Mouse (Mus musculus) limb, embryonic 15.5 days (tissue): ENCODE results near the gene Dab1. TPM values are rescaled to one million over a fixed set of nuclear protein-coding genes. Genes with fewer than 3 reads are reported as not detected.
A peak's percentile ranks its signal among the peaks of the same experiment; 100 is the strongest.

Experiments used
- ATAC-seq: fragments of 200-750 bp; cut with Nextera tagmentation; 2 replicates; pipeline ENCODE4 v1.8.0; 2017; ENCODE audit warnings: low read depth, moderate TSS enrichment; ENCODE audit not compliant: insufficient number of reproducible peaks, low FRiP score, low TSS enrichment
- H3K27ac ChIP-seq: fragments of 300-500 bp; sonication (generic); 2 replicates; pipeline ENCODE4 v1.5.1; 2015; ENCODE audit warnings: moderate library complexity, mild to moderate bottlenecking, inconsistent platforms
- H3K27me3 ChIP-seq: fragments of 300-500 bp; sonication (generic); 2 replicates; pipeline ENCODE4 v1.6.1; 2015; ENCODE audit warnings: inconsistent platforms
- H3K36me3 ChIP-seq: fragments of 300-500 bp; sonication (generic); 2 replicates; pipeline ENCODE4 v1.6.1; 2015; ENCODE audit warnings: inconsistent platforms
- H3K4me1 ChIP-seq: fragments of 300-500 bp; sonication (generic); 2 replicates; pipeline ENCODE4 v1.6.1; 2015; ENCODE audit warnings: inconsistent platforms
- H3K4me2 ChIP-seq: fragments of 300-500 bp; sonication (generic); 2 replicates; pipeline ENCODE4 v1.6.1; 2015; ENCODE audit warnings: mild to moderate bottlenecking, inconsistent platforms
- H3K4me3 ChIP-seq: fragments of 300-500 bp; sonication (generic); 2 replicates; pipeline ENCODE4 v1.5.1; 2015; ENCODE audit warnings: mild to moderate bottlenecking, inconsistent platforms
- H3K9ac ChIP-seq: fragments of 300-500 bp; sonication (generic); 2 replicates; pipeline ENCODE4 v1.6.1; 2015; ENCODE audit warnings: inconsistent platforms
- H3K9me3 ChIP-seq: fragments of 300-500 bp; sonication (generic); 2 replicates; pipeline ENCODE4 v1.6.1; 2016; ENCODE audit warnings: inconsistent platforms
- WGBS: fragments of 180-500 bp; shearing (Covaris S2); methylation state at CpG from one replicate; pipeline ENCODE4 v1.1.7; 2015; 5-methylcytosine and 5-hydroxymethylcytosine counted together
- polyA plus RNA-seq: library from polyadenylated mRNA; unstranded; fragments of >200 nt; fragmentation: Nextera tagmentation; extraction: Ambion mirVana; gene quantifications from 2 replicates; pipeline ENCODE4 v1.2.1, GENCODE M21; 2015

Gene Dab1
- polyA plus RNA-seq, 1 experiment from 2014 or later, result 10.6 TPM

DNA sequence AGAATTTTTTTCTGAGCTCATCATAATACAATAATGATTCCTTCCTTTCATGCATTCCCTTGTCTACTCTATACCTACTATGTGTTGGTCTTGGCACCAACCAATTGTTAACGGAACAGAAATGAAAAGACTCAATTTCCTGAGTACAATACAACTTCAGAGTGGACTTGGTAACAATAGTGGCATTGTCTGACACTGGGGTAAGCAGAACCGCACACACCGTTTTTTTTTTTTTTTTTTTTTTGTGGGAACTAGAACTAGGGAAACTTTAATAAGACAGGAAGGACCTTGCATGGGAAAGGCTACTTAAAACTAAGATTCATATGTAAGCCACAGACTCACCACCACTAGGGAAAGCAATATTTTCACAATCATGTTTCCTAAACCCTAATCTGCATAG lies 682.6 kb downstream of the Dab1 start:
- no peak overlapping the region for H3K9ac ChIP-seq
- ATAC-seq, result no peak
- no peak overlapping the region for H3K27ac ChIP-seq
- H3K4me2 ChIP-seq, result no peak overlapping the region
- no peaks in the 10 kb centered on the region for H3K9me3 ChIP-seq
- no peaks in the 10 kb centered on the region for H3K36me3 ChIP-seq
- H3K4me1 ChIP-seq, result no peaks in the 10 kb centered on the region
- 78% methylated on average over 3 of the region's 3 CpGs for WGBS
- H3K27me3 ChIP-seq, result 0 out of 2 replicates have a peak, but pooled peaks cover 3% of the 10 kb centered on the region
- H3K4me3 ChIP-seq, result no peak overlapping the region

DNA sequence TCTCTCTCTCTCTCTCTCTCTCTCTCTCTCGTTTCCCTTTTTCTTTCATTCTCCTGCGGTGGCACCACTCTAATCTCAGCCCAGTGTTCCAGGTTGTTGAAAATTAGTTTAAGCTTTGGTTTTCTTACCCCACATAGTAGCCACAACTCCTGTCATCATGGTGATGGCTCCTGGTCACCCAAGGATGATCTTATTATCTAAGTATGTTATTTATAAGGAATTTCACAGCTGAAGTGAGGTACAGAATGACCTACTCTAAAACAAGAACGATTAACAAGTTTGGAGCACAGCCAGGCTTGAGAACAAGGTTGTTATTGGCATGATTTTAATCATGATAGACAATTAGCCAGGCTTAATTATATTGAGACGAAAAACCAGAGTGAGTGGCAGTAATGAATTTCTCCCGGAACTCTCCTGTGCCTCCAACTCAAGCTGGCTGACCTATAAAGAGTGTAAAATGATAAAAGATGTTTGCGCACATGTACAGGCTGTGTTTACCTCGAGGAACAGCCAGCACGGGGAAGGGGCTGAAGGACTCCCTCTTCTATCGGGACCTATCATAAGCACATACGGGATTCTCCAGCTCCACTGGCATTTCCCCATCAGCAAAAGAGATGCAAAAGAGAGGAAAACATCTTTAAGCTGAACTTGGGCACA lies 684.0 kb downstream of the Dab1 start:
- Histone ChIP-seq H3K4me1 (no peaks in the 10 kb centered on the region), H3K9me3 (no peaks in the 10 kb centered on the region), H3K4me3 (no peak overlapping the region), H3K4me2 (no peak overlapping the region), H3K27me3 (0 out of 2 replicates have a peak, but pooled peaks cover 3% of the 10 kb centered on the region), H3K36me3 (no peaks in the 10 kb centered on the region), H3K9ac (no peak overlapping the region), H3K27ac (no peak overlapping the region)
- no peak for ATAC-seq
- WGBS, result 48% methylated on average over 10 of the region's 10 CpGs

DNA sequence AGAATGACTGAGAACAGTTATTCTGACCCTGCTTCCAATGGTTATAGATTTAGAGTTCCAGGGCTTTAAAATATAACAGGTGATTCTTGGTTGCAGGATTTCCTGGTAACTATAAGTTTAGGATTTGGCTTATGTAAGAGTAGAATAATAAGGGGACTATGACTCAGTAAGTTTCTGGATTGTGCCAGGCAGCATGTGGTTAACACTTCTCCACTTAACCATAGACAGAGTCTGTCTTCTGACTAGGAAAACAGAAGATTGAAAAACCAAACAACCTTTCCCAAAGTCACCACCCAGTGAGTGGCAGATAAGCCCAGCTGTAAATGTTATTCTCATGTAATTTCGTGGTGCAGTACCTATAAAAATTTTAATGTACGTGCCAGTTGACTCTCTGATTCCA lies 688.6 kb downstream of the Dab1 start:
- no peak overlapping the region for H3K9ac ChIP-seq
- no peak for ATAC-seq
- no peak overlapping the region for H3K4me2 ChIP-seq
- WGBS, result 31% methylated on average over 2 of the region's 2 CpGs
- 0 out of 2 replicates have a peak, but pooled peaks cover 3% of the 10 kb centered on the region for H3K27me3 ChIP-seq
- no peaks in the 10 kb centered on the region for H3K36me3 ChIP-seq
- no peaks in the 10 kb centered on the region for H3K4me1 ChIP-seq
- no peak overlapping the region for H3K27ac ChIP-seq
- H3K4me3 ChIP-seq, result no peak overlapping the region
- H3K9me3 ChIP-seq, result no peaks in the 10 kb centered on the region

DNA sequence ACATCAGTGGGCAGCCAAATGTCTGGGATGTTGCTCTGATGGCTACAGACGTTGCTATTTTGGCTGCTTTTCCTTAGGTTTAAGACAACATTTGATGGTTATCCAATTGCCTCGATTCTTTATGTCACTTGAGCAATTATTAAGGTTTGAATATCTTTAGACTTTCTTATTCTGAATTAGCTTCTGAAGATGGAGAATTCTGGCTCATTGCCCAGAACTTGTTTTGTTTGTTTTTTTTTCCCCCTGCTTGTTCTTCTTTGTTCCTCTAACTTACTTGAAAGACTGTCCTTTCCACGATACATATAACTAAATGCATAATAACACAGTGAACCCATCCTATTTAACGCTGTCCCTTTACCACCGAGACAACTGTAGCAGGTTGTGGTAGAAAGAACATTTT lies 707.1 kb downstream of the Dab1 start:
- WGBS, result 68% methylated on average over 5 of the region's 5 CpGs
- no peak for ATAC-seq
- Histone ChIP-seq H3K36me3 (no peaks in the 10 kb centered on the region), H3K27ac (no peak overlapping the region), H3K9ac (no peak overlapping the region), H3K4me1 (no peaks in the 10 kb centered on the region), H3K4me2 (no peak overlapping the region), H3K9me3 (no peaks in the 10 kb centered on the region), H3K27me3 (no peaks in the 10 kb centered on the region), H3K4me3 (no peak overlapping the region)

DNA sequence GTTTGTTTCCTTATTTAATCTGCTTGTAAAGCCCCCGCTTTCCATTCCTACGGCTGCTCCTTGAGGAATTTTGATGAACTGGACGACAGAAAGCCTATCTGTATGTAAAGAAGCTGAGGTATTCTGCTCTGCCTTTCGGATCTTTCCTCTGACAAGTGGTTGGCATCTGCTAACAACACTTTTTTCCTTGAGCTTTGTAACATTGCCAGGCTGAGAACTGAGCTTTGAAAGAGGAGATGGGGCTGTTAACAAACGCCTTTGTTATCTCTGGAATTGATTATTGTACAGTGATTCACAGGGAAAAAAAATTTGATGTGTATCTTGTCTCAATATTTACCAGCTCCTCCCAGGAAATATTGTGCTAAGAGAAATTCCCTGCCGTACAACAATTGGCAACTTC lies 712.7 kb downstream of the Dab1 start:
- no peak overlapping the region for H3K4me2 ChIP-seq
- no peaks in the 10 kb centered on the region for H3K9me3 ChIP-seq
- no peak overlapping the region for H3K4me3 ChIP-seq
- no peaks in the 10 kb centered on the region for H3K27me3 ChIP-seq
- H3K9ac ChIP-seq, result no peak overlapping the region
- 50% methylated on average over 6 of the region's 6 CpGs for WGBS
- H3K36me3 ChIP-seq, result no peaks in the 10 kb centered on the region
- H3K27ac ChIP-seq, result no peak overlapping the region
- H3K4me1 ChIP-seq, result no peaks in the 10 kb centered on the region
- no peak for ATAC-seq

DNA sequence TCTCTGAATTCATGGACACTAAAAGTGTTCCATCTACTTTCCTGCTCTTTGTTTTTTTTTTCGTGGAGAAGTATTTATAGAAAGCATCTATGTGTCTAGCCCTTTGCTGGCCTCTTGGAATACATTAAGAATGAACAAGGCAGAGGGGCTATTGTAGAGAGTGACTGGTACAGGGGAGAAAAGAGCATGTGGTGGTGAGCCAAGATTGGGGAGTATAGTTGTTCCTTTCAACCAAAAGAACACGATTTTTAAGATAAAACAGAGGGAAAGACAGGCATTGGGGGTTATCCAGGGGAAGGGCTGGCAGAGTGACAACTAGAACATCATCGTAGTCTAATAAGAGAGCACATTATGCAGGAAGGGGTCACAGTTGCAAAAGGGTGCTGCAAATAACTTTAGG lies 713.2 kb downstream of the Dab1 start:
- Histone ChIP-seq H3K9ac (no peak overlapping the region), H3K4me3 (no peak overlapping the region), H3K27me3 (no peaks in the 10 kb centered on the region), H3K4me1 (no peaks in the 10 kb centered on the region), H3K27ac (no peak overlapping the region), H3K36me3 (no peaks in the 10 kb centered on the region), H3K9me3 (no peaks in the 10 kb centered on the region), H3K4me2 (no peak overlapping the region)
- whole genome bisulfite sequencing, result 60% methylated on average over 3 of the region's 3 CpGs
- no peak for ATAC-seq

DNA sequence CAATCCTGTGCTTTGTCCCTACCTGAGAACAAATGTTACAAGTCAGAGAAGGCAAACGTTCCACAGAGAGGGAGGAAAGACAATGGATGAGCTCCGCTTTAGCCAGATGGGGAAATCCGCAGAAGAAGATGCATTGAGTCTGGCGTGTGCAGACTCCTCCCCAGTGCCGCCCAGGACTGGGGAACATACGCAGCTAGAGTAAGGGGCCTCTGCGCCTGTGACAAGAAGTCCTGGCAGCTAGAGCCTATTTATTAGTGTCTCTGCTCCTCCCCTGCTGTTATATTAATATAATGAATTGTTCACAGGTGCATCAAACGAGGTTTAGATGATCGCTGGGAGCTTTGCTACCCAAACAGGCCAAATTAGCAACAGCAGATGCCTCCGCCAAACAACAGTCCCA lies 718.1 kb downstream of the Dab1 start:
- Histone ChIP-seq H3K9ac (no peak overlapping the region), H3K27me3 (no peaks in the 10 kb centered on the region), H3K9me3 (no peaks in the 10 kb centered on the region), H3K27ac (no peak overlapping the region), H3K4me1 (no peaks in the 10 kb centered on the region), H3K4me2 (no peak overlapping the region), H3K4me3 (no peak overlapping the region), H3K36me3 (no peaks in the 10 kb centered on the region)
- no peak for ATAC-seq
- WGBS, result 53% methylated on average over 10 of the region's 10 CpGs

DNA sequence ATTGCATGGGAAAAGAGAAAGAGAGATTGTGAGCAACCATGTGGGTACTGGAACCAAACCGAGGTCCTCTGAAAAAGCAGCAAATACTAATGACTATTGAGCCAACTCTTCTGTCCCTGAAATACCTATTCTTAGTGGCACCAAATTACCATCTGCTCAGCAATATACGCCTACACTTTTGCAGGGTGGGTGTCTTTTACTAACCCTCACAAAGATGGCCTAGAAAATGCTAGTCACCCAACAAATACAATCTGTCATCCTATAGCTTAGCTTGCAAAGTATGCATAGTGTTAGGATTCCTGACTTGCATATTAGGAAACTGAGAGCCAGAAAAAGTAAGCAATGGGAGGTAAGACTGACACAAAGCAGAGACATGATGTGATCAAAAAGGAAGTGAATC lies 719.2 kb downstream of the Dab1 start:
- no peak overlapping the region for H3K27ac ChIP-seq
- no peak overlapping the region for H3K4me2 ChIP-seq
- no peaks in the 10 kb centered on the region for H3K36me3 ChIP-seq
- 91% methylated on average over 2 of the region's 2 CpGs for WGBS
- no peak for ATAC-seq
- no peak overlapping the region for H3K4me3 ChIP-seq
- no peak overlapping the region for H3K9ac ChIP-seq
- no peaks in the 10 kb centered on the region for H3K4me1 ChIP-seq
- no peaks in the 10 kb centered on the region for H3K9me3 ChIP-seq
- no peaks in the 10 kb centered on the region for H3K27me3 ChIP-seq

DNA sequence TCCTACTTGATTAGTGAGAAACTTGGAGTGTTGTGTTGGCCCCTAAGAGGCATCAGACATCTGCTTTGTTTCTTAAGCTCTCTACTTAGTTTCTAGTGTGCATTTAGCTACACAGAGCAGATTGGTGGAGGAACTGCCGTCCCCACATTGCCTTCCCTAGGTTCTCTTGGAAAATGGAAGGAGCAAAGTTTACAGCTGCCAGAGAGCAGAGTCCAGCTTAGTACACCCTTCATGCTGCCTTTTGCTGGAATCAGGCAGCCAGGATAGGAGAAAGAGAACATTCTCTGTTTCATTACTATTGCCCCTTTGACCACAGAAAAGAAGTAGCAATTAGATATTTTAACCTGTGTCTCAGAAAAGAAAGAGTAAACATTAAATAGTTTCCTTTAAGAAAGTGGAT lies 742.2 kb downstream of the Dab1 start:
- Histone ChIP-seq H3K4me3 (no peak overlapping the region), H3K27ac (no peak overlapping the region), H3K4me1 (no peaks in the 10 kb centered on the region), H3K9ac (no peak overlapping the region), H3K4me2 (no peak overlapping the region), H3K9me3 (no peaks in the 10 kb centered on the region), H3K36me3 (no peaks in the 10 kb centered on the region), H3K27me3 (peaks cover 19% of the 10 kb centered on the region)
- WGBS, result 83% methylated on average over 1 of the region's 1 CpGs
- ATAC-seq, result no peak

DNA sequence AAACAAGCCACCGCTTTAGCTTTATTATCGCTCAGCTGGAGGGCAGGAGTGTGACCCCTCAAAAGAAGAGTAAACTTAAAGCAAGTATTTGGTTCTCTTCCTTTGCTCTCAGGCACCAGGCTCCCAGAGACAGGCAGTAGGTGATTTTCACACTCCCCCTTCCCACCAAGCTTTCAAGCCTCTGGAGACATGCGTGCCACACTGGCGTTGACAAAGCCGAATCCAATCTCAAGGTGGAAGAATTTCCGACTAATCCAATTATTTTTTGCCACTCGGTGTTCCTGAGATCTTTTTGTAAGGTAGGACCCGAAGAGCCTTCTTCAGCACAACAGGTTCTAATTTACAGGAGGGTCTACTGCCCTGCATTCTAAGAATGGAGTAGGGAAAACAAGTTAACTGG lies 747.3 kb downstream of the Dab1 start:
- no peaks in the 10 kb centered on the region for H3K36me3 ChIP-seq
- H3K4me3 ChIP-seq, result peak overlapping the region; percentile 65
- H3K27ac ChIP-seq, result no peak overlapping the region
- ATAC-seq, result no peak
- H3K4me2 ChIP-seq, result peak overlapping the region; percentile 98
- no peak overlapping the region for H3K9ac ChIP-seq
- WGBS, result 10% methylated on average over 8 of the region's 8 CpGs
- H3K4me1 ChIP-seq, result peaks cover 30% of the 10 kb centered on the region
- peaks cover 64% of the 10 kb centered on the region for H3K27me3 ChIP-seq
- H3K9me3 ChIP-seq, result no peaks in the 10 kb centered on the region

DNA sequence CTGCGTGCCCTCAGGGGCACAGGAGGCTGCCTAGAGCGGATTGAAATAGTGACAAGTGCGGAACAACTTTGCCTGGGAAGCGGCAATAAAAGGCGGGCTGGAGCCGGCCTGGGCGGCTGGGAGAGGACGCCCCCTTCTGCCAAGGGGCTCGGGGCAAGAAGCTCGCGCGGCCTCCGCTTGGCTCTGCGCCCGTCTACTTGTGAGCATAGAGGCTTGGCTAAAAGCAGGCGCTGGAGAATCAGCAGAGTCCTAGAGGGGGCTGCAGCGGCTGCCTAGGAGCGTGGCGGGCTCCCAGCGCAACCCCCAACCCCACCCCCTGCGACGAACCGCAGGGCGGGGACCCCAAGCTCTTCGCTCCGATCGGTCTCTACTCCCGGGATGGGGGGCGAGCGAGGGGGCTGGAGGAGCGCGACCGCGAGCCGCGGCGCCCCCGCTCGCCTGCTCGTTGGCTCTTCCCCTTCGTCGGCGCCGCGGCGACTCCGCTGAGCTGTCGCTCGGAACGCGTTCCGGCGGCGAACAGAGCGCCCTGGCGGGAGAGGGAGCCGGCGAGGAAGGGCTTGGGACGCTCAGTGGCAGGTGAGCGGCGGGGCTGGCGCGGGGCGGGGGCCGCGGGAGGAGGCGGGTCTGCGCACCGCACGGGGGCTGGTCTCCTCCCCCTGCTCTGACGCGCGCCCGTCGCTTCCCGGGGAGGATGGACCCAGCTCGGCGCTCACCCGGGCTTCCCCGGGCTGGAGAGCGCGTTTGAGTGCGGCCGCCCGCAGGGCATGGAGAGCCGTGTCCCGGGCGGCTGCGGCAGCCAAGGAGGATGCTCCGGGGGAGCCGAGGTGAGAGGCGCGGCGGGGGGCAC lies 748.0 kb downstream of the Dab1 start:
- Histone ChIP-seq H3K27me3 (peaks cover 64% of the 10 kb centered on the region), H3K27ac (no peak overlapping the region), H3K9me3 (no peaks in the 10 kb centered on the region), H3K4me1 (peaks cover 30% of the 10 kb centered on the region), H3K4me2 (peak overlapping the region; percentile 98), H3K9ac (peak overlapping the region; percentile 51), H3K4me3 (peak overlapping the region; percentile 65), H3K36me3 (no peaks in the 10 kb centered on the region)
- under 1% methylated on average over 68 of the region's 94 CpGs for WGBS
- ATAC-seq, result peak; percentile 71

DNA sequence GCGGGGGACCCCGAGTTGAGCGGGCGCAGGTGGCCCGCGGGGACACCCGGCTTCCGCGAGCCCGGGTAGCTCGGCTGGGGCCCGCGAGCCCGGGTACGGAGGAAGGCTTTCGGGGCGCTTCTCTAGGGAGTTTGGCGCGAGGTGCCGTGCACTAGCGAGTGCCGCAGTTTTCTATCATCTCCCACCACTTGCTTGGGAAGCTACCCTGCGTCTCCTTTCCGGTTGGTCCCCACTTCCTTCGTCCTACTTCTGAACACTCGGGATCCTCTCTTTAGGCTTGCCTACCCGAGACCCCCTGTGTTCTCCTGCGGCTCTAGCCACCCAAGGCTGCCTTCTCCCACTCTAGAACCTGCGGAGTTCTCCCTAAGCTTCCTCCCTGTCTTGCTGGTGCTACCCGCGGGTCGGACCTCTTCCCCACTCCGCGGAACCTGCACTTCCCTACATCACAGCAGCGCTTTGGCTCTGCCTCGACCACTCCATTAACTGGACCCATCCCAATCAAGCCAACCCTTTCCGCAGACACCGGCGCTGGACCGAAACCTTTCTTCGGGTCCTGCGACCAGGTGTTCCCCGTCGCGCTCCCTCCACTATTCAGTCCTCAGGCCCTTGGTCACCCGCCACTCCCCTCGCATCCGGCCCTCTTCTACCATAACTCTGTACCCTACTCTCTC lies 748.7 kb downstream of the Dab1 start:
- no peaks in the 10 kb centered on the region for H3K9me3 ChIP-seq
- ATAC-seq, result peak; percentile 32; the same call in 1 of the 2 replicates
- peak overlapping the region; percentile 98 for H3K4me2 ChIP-seq
- no peaks in the 10 kb centered on the region for H3K36me3 ChIP-seq
- WGBS, result under 1% methylated on average over 38 of the region's 48 CpGs
- H3K27me3 ChIP-seq, result peaks cover 64% of the 10 kb centered on the region
- peaks cover 30% of the 10 kb centered on the region for H3K4me1 ChIP-seq
- H3K27ac ChIP-seq, result no peak overlapping the region
- H3K9ac ChIP-seq, result peak overlapping the region; percentile 51
- H3K4me3 ChIP-seq, result peak overlapping the region; percentile 65
